Mouse (Mus musculus) bone marrow macrophage, adult 2 months (primary cell): ENCODE measurements around the gene Aqp3.

Experiments
- CTCF ChIP-seq: IDR thresholded peaks from 2 replicates; pipeline ENCODE4 v1.5.1; 2012; ENCODE audit warnings: low read depth, mild to moderate bottlenecking, low read length, moderate library complexity
- POLR2A ChIP-seq: IDR thresholded peaks from 2 replicates; pipeline ENCODE4 v1.6.1; 2012; ENCODE audit warnings: mild to moderate bottlenecking, low read depth, low read length, borderline replicate concordance

DNA sequence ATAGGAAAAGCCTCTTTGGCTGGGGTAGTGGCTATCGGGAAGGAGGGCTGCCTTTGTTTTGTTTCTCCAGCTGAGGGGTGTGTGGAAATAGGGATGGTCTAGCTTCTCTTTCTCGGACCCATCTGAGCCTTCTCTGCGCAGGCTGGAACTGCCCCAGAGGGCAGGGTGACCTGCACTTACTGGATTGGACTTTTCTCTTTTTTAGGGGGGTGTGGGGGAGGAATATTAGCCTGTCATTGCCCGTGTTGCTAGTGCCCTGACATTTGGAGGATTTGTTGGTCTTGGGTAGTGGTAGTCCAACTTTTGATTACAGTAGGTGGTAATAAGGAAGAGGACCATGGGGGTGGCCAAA lies 38.4 kb upstream of the Aqp3 start:
- TF ChIP-seq CTCF: no peak
- no peak for TF ChIP-seq POLR2A
